Mouse (Mus musculus): ENCODE data around the gene Syn3.
"Not testable (repeated sequence)": the region's sequence is repeated elsewhere in the genome, so short reads cannot be mapped to it uniquely, and the experiment has no call there.

Syn3 gene

GRCm38 (mm10) chr10:86056297-86056903 lies 442.3 kb downstream of the Syn3 start:
- DNase-seq (ENCODE audit: low spot score in 2 of 2), result peak; percentile 14 to 15

GRCm38 (mm10) chr10:86052818-86053522 lies 445.7 kb downstream of the Syn3 start:
- DNase-seq (ENCODE audit: low spot score in 2 of 2), result peak; percentile 14 to 18

GRCm38 (mm10) chr10:86050522-86050921 lies 448.2 kb downstream of the Syn3 start:
- DNase-seq (ENCODE audit: low spot score in 2 of 2), result peak; percentile 8 to 16

GRCm38 (mm10) chr10:86047786-86048185 lies 450.9 kb downstream of the Syn3 start:
- peak; percentile 15 to 20 for DNase-seq (ENCODE audit: low spot score in 2 of 2)

- DNase-seq (ENCODE audit: low spot score in 2 of 2), result peak in 1 of 2 experiments; percentile 16
These were observed 452.3 kb downstream of the Syn3 start for GRCm38 (mm10) chr10:86046371-86046770.

- no peak for DNase-seq (ENCODE audit: low spot score in 2 of 2)
These were observed 454.6 kb downstream of the Syn3 start for GRCm38 (mm10) chr10:86044066-86044465.

- DNase-seq (ENCODE audit: low spot score in 2 of 2), result no peak
These were observed 455.0 kb downstream of the Syn3 start for GRCm38 (mm10) chr10:86043651-86044050.

- no peak for DNase-seq (ENCODE audit: low spot score in 2 of 2)
These were observed 464.5 kb downstream of the Syn3 start for GRCm38 (mm10) chr10:86034007-86034728.

- DNase-seq (ENCODE audit: low spot score in 2 of 2), result no peak
These were observed 466.2 kb downstream of the Syn3 start for GRCm38 (mm10) chr10:86032517-86032916.

GRCm38 (mm10) chr10:86030743-86031142 lies 468.0 kb downstream of the Syn3 start:
- DNase-seq (ENCODE audit: low spot score in 2 of 2), result no peak

GRCm38 (mm10) chr10:86026807-86027206 lies 471.9 kb downstream of the Syn3 start:
- DNase-seq (ENCODE audit: low spot score in 2 of 2), result not testable (repeated sequence)

GRCm38 (mm10) chr10:86026354-86026753 lies 472.3 kb downstream of the Syn3 start:
- no peak for DNase-seq (ENCODE audit: low spot score in 2 of 2)

- DNase-seq (ENCODE audit: low spot score in 2 of 2), result no peak
These were observed 472.8 kb downstream of the Syn3 start for GRCm38 (mm10) chr10:86025906-86026305.

GRCm38 (mm10) chr10:86023149-86023548 lies 475.5 kb downstream of the Syn3 start:
- no peak for DNase-seq (ENCODE audit: low spot score in 2 of 2)

- no peak for DNase-seq (ENCODE audit: low spot score in 2 of 2)
These were observed 476.3 kb downstream of the Syn3 start for GRCm38 (mm10) chr10:86022474-86022816.

- peak; percentile 89 to 93 for DNase-seq (ENCODE audit: low spot score in 2 of 2)
These were observed 476.8 kb downstream of the Syn3 start, which contains the start of gene Fbxo7 for GRCm38 (mm10) chr10:86021749-86022473. Gene Fbxo7 (plus strand): TSS chr10:86021972.

- DNase-seq (ENCODE audit: low spot score in 2 of 2), result no peak
These were observed 477.3 kb downstream of the Syn3 start for GRCm38 (mm10) chr10:86021408-86021748.

GRCm38 (mm10) chr10:86018813-86019212 lies 479.9 kb downstream of the Syn3 start:
- DNase-seq (ENCODE audit: low spot score in 2 of 2), result no peak

GRCm38 (mm10) chr10:86017781-86018180 lies 480.9 kb downstream of the Syn3 start:
- DNase-seq (ENCODE audit: low spot score in 2 of 2), result no peak

- DNase-seq (ENCODE audit: low spot score in 2 of 2), result no peak
These were observed 486.9 kb downstream of the Syn3 start, which contains the start of gene Bpifc for GRCm38 (mm10) chr10:86011781-86012180. Gene Bpifc (minus strand): TSS chr10:86011895.

GRCm38 (mm10) chr10:86011172-86011571 lies 487.5 kb downstream of the Syn3 start:
- no peak for DNase-seq (ENCODE audit: low spot score in 2 of 2)

GRCm38 (mm10) chr10:86010636-86011035 lies 488.1 kb downstream of the Syn3 start:
- DNase-seq (ENCODE audit: low spot score in 2 of 2), result no peak

All from right cerebral cortex, postnatal 10 days (tissue).